Mouse (Mus musculus) intestine, embryonic 15.5 days (tissue): ENCODE results near the gene Zan. TPM values are rescaled to one million over a fixed set of nuclear protein-coding genes. Genes with fewer than 3 reads are reported as not detected.
"Not testable (repeated sequence)": the region's sequence is repeated elsewhere in the genome, so short reads cannot be mapped to it uniquely, and the experiment has no call there.

Experiments
- ATAC-seq: fragments of 200-750 bp; cut with Nextera tagmentation; 2 replicates; pipeline ENCODE4 v1.8.0; 2017; ENCODE audit warnings: moderate TSS enrichment, moderate library complexity
- H3K27ac ChIP-seq: fragments of 300-500 bp; sonication (generic); 2 replicates; pipeline ENCODE4 v1.5.1; 2015; ENCODE audit warnings: mild to moderate bottlenecking, inconsistent platforms
- H3K27me3 ChIP-seq: fragments of 300-500 bp; sonication (generic); replicated peaks from 2 replicates; pipeline ENCODE4 v1.6.1; 2015; ENCODE audit warnings: inconsistent platforms
- H3K36me3 ChIP-seq: fragments of 300-500 bp; sonication (generic); 2 replicates; pipeline ENCODE4 v1.6.1; 2015; ENCODE audit warnings: inconsistent platforms
- H3K4me1 ChIP-seq: fragments of 300-500 bp; sonication (generic); replicated peaks from 2 replicates; pipeline ENCODE4 v1.6.1; 2015; ENCODE audit warnings: inconsistent platforms
- H3K4me2 ChIP-seq: fragments of 300-500 bp; sonication (generic); replicated peaks from 2 replicates; pipeline ENCODE4 v1.6.1; 2015; ENCODE audit warnings: mild to moderate bottlenecking, inconsistent platforms
- H3K4me3 ChIP-seq: fragments of 300-500 bp; sonication (generic); replicated peaks from 2 replicates; pipeline ENCODE4 v1.5.1; 2015; ENCODE audit warnings: inconsistent platforms
- H3K9ac ChIP-seq: fragments of 300-500 bp; sonication (generic); 2 replicates; pipeline ENCODE4 v1.6.1; 2015; ENCODE audit warnings: inconsistent platforms
- H3K9me3 ChIP-seq: fragments of 300-500 bp; sonication (generic); 2 replicates; pipeline ENCODE4 v1.6.1; 2016; ENCODE audit warnings: inconsistent platforms
- WGBS: fragments of 180-500 bp; shearing (Covaris S2); methylation state at CpG from one replicate; pipeline ENCODE4 v1.1.7; 2015; 5-methylcytosine and 5-hydroxymethylcytosine counted together
- polyA plus RNA-seq: library from polyadenylated mRNA; unstranded; fragments of >200 nt; fragmentation: Nextera tagmentation; extraction: Ambion mirVana; gene quantifications from 2 replicates; pipeline ENCODE4 v1.2.1, GENCODE M21; 2015

The Zan gene
- polyA plus RNA-seq, 1 experiment from 2014 or later: 0.52 TPM

GRCm38 (mm10) chr5:137445536-137445935 is 31.3 kb downstream of the Zan start:
- no peak overlapping the region for H3K4me2 ChIP-seq

GRCm38 (mm10) chr5:137440216-137440855 is 36.5 kb downstream of the Zan start:
- Histone ChIP-seq H3K4me3 (no peak overlapping the region), H3K9ac (no peak overlapping the region), H3K27ac (no peak overlapping the region), H3K9me3 (no peaks in the 10 kb centered on the region), H3K4me1 (no peaks in the 10 kb centered on the region), H3K27me3 (no peaks in the 10 kb centered on the region), H3K36me3 (no peaks in the 10 kb centered on the region), H3K4me2 (no peak overlapping the region)
- 71% methylated on average over 11 of the region's 11 CpGs for WGBS
- no peak for ATAC-seq

More at GRCm38 (mm10) chr5:137445536-137445935, 31.3 kb downstream of the Zan start:
- no peak overlapping the region for H3K4me3 ChIP-seq
- H3K9ac ChIP-seq: no peak overlapping the region
- no peaks in the 10 kb centered on the region for H3K36me3 ChIP-seq
- H3K4me1 ChIP-seq: no peaks in the 10 kb centered on the region
- no peaks in the 10 kb centered on the region for H3K9me3 ChIP-seq
- H3K27ac ChIP-seq: no peak overlapping the region
- H3K27me3 ChIP-seq: no peaks in the 10 kb centered on the region
- ATAC-seq: no peak

- H3K9ac ChIP-seq: no peak overlapping the region
- 65% methylated on average over 6 of the region's 6 CpGs for WGBS
Observed at GRCm38 (mm10) chr5:137433889-137434288, 43.0 kb downstream of the Zan start.

GRCm38 (mm10) chr5:137430402-137430801 is 46.5 kb downstream of the Zan start:
- H3K4me3 ChIP-seq, ATAC-seq, H3K36me3 ChIP-seq, H3K9me3 ChIP-seq, H3K4me2 ChIP-seq, H3K27me3 ChIP-seq, H3K4me1 ChIP-seq, H3K27ac ChIP-seq, H3K9ac ChIP-seq: not testable (repeated sequence)
- 79% methylated on average over 4 of the region's 4 CpGs for WGBS

More at GRCm38 (mm10) chr5:137433889-137434288, 43.0 kb downstream of the Zan start:
- H3K4me3 ChIP-seq: no peak overlapping the region
- H3K36me3 ChIP-seq: no peaks in the 10 kb centered on the region
- ATAC-seq: no peak
- H3K4me2 ChIP-seq: no peak overlapping the region
- no peaks in the 10 kb centered on the region for H3K27me3 ChIP-seq
- H3K9me3 ChIP-seq: no peaks in the 10 kb centered on the region
- no peak overlapping the region for H3K27ac ChIP-seq
- no peaks in the 10 kb centered on the region for H3K4me1 ChIP-seq

DNA sequence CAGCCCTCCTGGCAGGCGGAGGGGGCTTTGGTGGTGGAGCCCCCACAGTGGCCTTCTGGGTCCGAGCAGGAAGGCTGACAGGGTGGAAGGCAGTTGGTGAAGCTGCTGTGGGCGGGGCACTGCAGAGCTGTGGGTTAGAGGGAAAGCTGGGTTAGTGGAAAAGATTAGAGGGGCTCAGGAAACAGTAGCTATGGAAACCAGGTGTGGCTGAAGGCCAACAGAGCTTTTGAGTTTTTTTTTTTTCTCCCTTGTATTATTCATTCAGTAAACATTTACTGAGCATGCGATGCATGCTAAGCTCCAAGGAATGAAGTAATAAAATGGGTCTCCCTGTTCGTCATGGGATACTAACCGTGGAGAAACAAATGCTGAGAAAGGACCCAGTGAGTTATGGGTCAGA is 51.2 kb downstream of the Zan start:
- no peak overlapping the region for H3K9ac ChIP-seq
- 38% methylated on average over 6 of the region's 6 CpGs for WGBS
- 0 out of 2 replicates have a peak overlapping the region, but pooled peaks have one; percentile 33 for H3K27ac ChIP-seq
- no peak overlapping the region for H3K4me2 ChIP-seq
- H3K4me1 ChIP-seq: no peaks in the 10 kb centered on the region; the same call in 1 of the 2 replicates
- no peaks in the 10 kb centered on the region for H3K27me3 ChIP-seq
- ATAC-seq: peak; percentile 64
- no peak overlapping the region for H3K4me3 ChIP-seq
- no peaks in the 10 kb centered on the region for H3K9me3 ChIP-seq
- H3K36me3 ChIP-seq: no peaks in the 10 kb centered on the region

GRCm38 (mm10) chr5:137419841-137420240 is 57.0 kb downstream of the Zan start:
- Histone ChIP-seq H3K4me2 (peak overlapping the region; percentile 19; the same call in 1 of the 2 replicates), H3K27ac (peak overlapping the region; percentile 66), H3K9ac (no peak overlapping the region), H3K27me3 (no peaks in the 10 kb centered on the region), H3K4me3 (no peak overlapping the region), H3K4me1 (peaks cover 10% of the 10 kb centered on the region), H3K9me3 (no peaks in the 10 kb centered on the region), H3K36me3 (no peaks in the 10 kb centered on the region)
- 50% methylated on average over 4 of the region's 4 CpGs for whole genome bisulfite sequencing
- ATAC-seq: peak; percentile 89

- Histone ChIP-seq H3K27me3 (no peaks in the 10 kb centered on the region), H3K4me2 (0 out of 2 replicates have a peak overlapping the region, but pooled peaks have one; percentile 19), H3K9ac (no peak overlapping the region), H3K36me3 (no peaks in the 10 kb centered on the region), H3K27ac (0 out of 2 replicates have a peak overlapping the region, but pooled peaks have one; percentile 66), H3K9me3 (no peaks in the 10 kb centered on the region), H3K4me1 (peaks cover 10% of the 10 kb centered on the region), H3K4me3 (no peak overlapping the region)
- ATAC-seq: peak; percentile 8; the same call in 1 of the 2 replicates
- 60% methylated on average over 9 of the region's 9 CpGs for WGBS
Observed at GRCm38 (mm10) chr5:137419105-137419504, 57.8 kb downstream of the Zan start.

DNA sequence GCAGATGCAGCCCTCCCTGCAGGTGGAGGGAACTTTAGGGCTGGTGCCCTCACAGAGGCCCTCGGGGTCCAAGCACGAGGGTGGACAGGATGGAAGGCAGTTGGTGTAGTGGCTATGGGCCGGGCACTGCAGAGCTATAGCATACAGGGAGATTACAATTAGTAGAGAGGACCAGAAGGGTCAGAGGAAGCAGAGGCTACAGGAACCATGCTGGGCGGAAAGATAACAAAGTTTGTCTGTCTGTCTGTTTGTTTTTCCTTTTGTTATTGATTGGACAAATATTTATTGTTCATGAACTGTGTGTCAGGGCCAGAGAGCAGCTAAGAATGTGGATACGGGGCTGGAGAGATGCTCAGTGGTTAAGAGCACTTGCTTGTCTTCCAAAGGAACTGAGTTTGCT is 62.6 kb downstream of the Zan start:
- ATAC-seq: no peak
- Histone ChIP-seq H3K9me3 (no peaks in the 10 kb centered on the region), H3K36me3 (no peaks in the 10 kb centered on the region), H3K27ac (no peak overlapping the region), H3K4me2 (no peak overlapping the region), H3K9ac (no peak overlapping the region), H3K4me3 (no peak overlapping the region), H3K27me3 (no peaks in the 10 kb centered on the region), H3K4me1 (peaks cover 6% of the 10 kb centered on the region; the same call in 1 of the 2 replicates)
- WGBS: 29% methylated on average over 5 of the region's 5 CpGs

- 70% methylated on average over 8 of the region's 8 CpGs for WGBS
- H3K9me3 ChIP-seq: no peaks in the 10 kb centered on the region
- no peaks in the 10 kb centered on the region for H3K36me3 ChIP-seq
- no peak overlapping the region for H3K27ac ChIP-seq
- no peak overlapping the region for H3K9ac ChIP-seq
- no peak overlapping the region for H3K4me2 ChIP-seq
- H3K27me3 ChIP-seq: no peaks in the 10 kb centered on the region
- no peak for ATAC-seq
- 0 out of 2 replicates have a peak, but pooled peaks cover 4% of the 10 kb centered on the region for H3K4me1 ChIP-seq
- no peak overlapping the region for H3K4me3 ChIP-seq
Observed at GRCm38 (mm10) chr5:137411235-137411634, 65.6 kb downstream of the Zan start.

DNA sequence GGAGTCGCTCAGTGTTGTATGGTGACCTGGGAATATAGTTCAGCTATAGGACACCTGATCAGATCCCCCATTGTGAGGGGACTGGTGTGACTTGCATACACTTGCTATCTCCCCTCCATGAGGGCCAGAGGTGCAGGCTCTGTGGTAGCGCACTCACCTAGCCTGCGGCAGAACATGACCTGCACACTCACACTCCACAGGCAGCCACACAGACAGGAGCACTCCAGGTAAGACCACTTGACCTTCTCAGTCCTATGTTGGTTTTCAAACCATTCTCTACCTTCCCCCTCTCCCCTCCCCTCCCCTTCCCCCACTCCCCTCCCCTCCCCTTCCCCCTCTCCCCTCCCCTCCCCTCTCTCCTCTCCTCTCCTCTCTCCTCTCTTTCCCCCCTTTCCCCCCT is 66.3 kb downstream of the Zan start:
- no peak for ATAC-seq
- H3K4me1 ChIP-seq: 0 out of 2 replicates have a peak, but pooled peaks cover 4% of the 10 kb centered on the region
- H3K27ac ChIP-seq: no peak overlapping the region
- H3K36me3 ChIP-seq: no peaks in the 10 kb centered on the region
- H3K4me2 ChIP-seq: no peak overlapping the region
- H3K9ac ChIP-seq: no peak overlapping the region
- 90% methylated on average over 3 of the region's 3 CpGs for WGBS
- H3K4me3 ChIP-seq: no peak overlapping the region
- no peaks in the 10 kb centered on the region for H3K9me3 ChIP-seq
- no peaks in the 10 kb centered on the region for H3K27me3 ChIP-seq

GRCm38 (mm10) chr5:137410066-137410465 is 66.8 kb downstream of the Zan start:
- 85% methylated on average over 3 of the region's 3 CpGs for WGBS
- no peak for ATAC-seq
- H3K4me1 ChIP-seq: 0 out of 2 replicates have a peak, but pooled peaks cover 4% of the 10 kb centered on the region
- no peak overlapping the region for H3K9ac ChIP-seq
- no peaks in the 10 kb centered on the region for H3K27me3 ChIP-seq
- no peak overlapping the region for H3K27ac ChIP-seq
- no peak overlapping the region for H3K4me3 ChIP-seq
- no peaks in the 10 kb centered on the region for H3K36me3 ChIP-seq
- H3K4me2 ChIP-seq: no peak overlapping the region
- no peaks in the 10 kb centered on the region for H3K9me3 ChIP-seq

GRCm38 (mm10) chr5:137409451-137409850 is 67.4 kb downstream of the Zan start:
- no peak for ATAC-seq
- Histone ChIP-seq H3K36me3 (no peaks in the 10 kb centered on the region), H3K27me3 (no peaks in the 10 kb centered on the region), H3K9me3 (no peaks in the 10 kb centered on the region), H3K4me3 (no peak overlapping the region), H3K4me1 (0 out of 2 replicates have a peak, but pooled peaks cover 4% of the 10 kb centered on the region), H3K27ac (no peak overlapping the region), H3K9ac (no peak overlapping the region), H3K4me2 (no peak overlapping the region)
- WGBS: 71% methylated on average over 6 of the region's 6 CpGs

GRCm38 (mm10) chr5:137404081-137404480 is 72.8 kb downstream of the Zan start:
- 0 out of 2 replicates have a peak, but pooled peaks cover 4% of the 10 kb centered on the region for H3K4me1 ChIP-seq
- 78% methylated on average over 2 of the region's 2 CpGs for WGBS
- no peaks in the 10 kb centered on the region for H3K27me3 ChIP-seq
- ATAC-seq: no peak
- no peak overlapping the region for H3K4me3 ChIP-seq
- H3K36me3 ChIP-seq: no peaks in the 10 kb centered on the region
- no peak overlapping the region for H3K4me2 ChIP-seq
- H3K9me3 ChIP-seq: no peaks in the 10 kb centered on the region
- H3K9ac ChIP-seq: no peak overlapping the region
- no peak overlapping the region for H3K27ac ChIP-seq
